Mouse (Mus musculus) E14TG2a.4 (cell line): ENCODE results near the gene Paxip1.

Experiments
- CTCF ChIP-seq: conservative IDR thresholded peaks from 2 replicates; pipeline ENCODE4 v1.5.1; 2014; ENCODE audit warnings: low read length
- NANOG ChIP-seq: IDR thresholded peaks from 2 replicates; pipeline ENCODE4 v1.6.1; 2014; ENCODE audit warnings: borderline replicate concordance, low read length, mixed read lengths

DNA sequence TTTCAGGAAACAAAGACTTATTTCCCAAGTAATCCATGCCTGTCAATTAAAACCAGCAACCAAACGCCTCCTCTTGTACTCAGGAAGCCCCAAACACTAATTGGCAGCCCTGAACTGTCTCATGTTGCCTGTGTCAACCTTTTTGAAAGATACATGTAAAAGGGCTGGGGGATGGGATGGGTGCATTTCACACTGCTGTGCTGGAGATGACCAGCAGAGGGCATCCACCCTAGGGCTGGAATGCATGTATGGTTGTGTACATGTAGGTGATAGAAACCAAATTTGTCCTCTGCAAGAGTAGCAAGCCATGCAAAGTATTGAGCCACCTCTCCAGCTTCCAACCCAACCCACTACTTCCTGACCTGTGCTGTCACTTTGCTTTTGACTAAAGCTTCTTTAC is 2.4 kb upstream of the Paxip1 start:
- TF ChIP-seq CTCF: peak; percentile 82
- TF ChIP-seq NANOG: no peak
